Mouse (Mus musculus) hematopoietic stem cell, adult 5-6 weeks (primary cell): Measurements from ENCODE around the gene Siglec1. TPM values are rescaled to one million over a fixed set of nuclear protein-coding genes. Genes with fewer than 3 reads are reported as not detected.
A peak's percentile ranks its signal among the peaks of the same experiment; 100 is the strongest.

Experiments used
- ATAC-seq, 2 experiments: fragments of 125-278 bp in 1 of 2; replicated peaks in 1 of 2; 2 replicates each; pipeline ENCODE4 v1.8.0; 2016 to 2017; ENCODE audit warnings: inconsistent platforms in 2 of 2, mild to moderate bottlenecking in 2 of 2, moderate number of reproducible peaks in 2 of 2, low read depth in 1 of 2, moderate TSS enrichment in 1 of 2; ENCODE audit not compliant: low FRiP score in 2 of 2, poor library complexity in 2 of 2, severe bottlenecking in 2 of 2, insufficient read depth in 1 of 2, low TSS enrichment in 1 of 2
- total RNA-seq: library from RNA; stranded (forward); fragments of 172-1452, 232-1000 nt; gene quantifications from 2 replicates; pipeline ENCODE4 v1.2.3, GENCODE M21; 2017

Siglec1 gene
- total RNA-seq, 1 experiment from 2014 or later, result not detected

DNA sequence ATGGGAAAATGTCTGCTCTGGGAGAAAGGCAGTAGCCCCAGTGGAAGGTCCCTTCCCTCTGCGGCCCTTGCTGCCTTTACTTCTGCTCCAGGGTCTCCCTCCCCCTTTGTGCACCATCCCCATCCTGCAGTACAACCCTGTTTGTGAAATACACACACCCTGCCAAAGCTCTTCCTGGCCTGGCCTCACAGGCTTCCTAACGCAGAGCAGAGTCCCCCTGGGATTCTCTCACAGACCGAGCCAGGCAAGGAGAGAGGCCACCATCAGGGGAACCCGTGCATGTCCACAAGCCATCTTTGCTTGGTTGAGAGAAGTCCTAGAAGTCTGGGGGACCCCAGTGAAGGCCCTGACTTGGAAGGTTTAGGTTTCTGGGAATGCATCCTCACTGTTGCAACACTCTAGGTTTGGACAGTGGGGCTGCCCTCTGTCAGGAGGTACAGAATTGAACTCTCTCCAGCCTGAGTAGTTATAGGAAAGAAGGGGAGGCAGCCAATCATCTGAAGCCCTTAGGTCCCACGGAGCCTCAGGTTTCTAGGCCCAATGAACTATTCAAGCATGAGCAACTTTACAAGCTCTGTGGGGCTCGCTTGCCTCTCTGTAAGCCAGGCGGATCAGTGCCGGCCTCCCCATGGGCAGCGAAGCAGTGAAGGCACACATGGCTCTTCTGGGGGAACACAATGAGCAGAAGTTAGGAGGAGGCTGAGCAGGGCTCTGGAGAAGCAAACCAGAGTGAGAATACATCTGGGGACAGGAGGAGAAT, 26.6 kb downstream of the Siglec1 start:
- no peak for ATAC-seq

DNA sequence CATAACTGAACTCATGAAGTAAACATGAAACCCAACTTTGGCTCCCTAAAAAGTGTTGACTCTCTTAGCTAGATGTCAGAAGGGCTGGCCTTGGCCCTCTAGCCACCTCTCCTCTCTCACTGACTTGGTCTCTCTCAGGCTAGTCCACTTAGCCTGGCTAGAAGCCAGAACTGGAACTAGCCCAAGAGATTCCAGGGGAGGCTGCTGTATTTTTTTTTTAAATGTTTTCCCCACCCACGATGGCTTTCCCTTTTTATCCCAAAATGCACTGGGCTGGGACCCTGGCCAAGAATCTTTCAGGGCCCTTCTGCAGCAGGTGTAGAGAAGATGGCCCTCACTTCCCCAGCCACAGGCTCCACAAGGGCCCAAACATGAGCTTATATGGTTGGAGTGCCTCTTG, 27.2 kb downstream of the Siglec1 start:
- no peak for ATAC-seq

- no peak for ATAC-seq
Measured at GRCm38 (mm10) chr2:131058672-131059071, 27.9 kb downstream of the Siglec1 start.

- peak; percentile 35 to 52; a peak in 2 of 4 replicates for ATAC-seq
Measured at GRCm38 (mm10) chr2:131056191-131056590, 30.4 kb downstream of the Siglec1 start.

GRCm38 (mm10) chr2:131055631-131056030, 30.9 kb downstream of the Siglec1 start:
- peak; percentile 44 to 58 for ATAC-seq

- ATAC-seq, result peak; percentile 1 to 24; a peak in 1 of 4 replicates
Measured at GRCm38 (mm10) chr2:131054646-131055264, 31.8 kb downstream of the Siglec1 start.

- ATAC-seq, result peak in 1 of 2 experiments; percentile 21; a peak in 1 of 4 replicates
Measured at GRCm38 (mm10) chr2:131053851-131054645, 32.5 kb downstream of the Siglec1 start.

DNA sequence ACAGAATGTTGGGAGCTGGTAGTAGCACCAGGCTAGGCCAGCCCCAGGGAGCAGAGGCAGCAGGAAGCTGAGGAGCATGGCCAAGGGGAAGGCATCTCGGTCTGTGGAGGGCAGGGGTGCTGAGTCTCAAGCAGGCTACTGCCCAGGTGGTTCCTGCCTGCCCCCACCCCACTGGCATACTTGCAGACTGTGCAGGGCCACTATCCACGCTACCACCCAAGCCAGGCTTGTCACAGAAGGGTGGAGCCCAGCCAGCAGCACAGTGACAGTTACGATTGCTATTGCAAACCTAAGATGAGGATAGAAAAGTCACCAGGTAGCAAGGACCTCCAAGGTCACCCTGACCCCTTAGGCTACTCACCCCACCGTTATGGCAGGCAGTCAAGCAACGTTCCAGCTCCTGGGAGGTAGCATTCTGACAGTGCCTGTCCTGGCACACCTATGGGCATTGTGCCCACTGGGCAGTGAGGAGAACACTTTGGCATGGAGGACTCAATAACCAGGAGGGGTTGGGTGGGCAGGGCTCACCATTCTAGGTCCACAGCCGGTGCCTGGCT, 33.6 kb downstream of the Siglec1 start:
- ATAC-seq, result no peak

DNA sequence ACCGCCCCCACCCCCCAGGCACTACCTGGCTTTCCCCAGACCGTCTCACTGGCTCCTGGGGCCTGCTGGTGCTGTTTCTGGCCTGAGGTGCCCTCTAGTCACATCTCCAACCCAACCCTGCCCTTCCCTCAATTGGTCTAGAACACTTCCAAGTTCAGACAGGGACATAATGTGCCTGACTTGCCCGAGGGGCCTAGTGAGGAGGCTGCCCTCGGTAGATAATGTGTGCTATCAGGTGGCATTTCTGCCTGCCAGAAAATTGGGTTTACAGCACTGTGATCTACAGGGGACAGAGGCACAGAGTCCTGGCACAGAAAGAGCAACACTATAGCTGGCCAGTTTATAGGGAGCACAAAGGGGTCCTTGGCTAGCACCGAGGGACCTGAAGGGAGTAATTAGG, 34.5 kb downstream of the Siglec1 start:
- no peak for ATAC-seq

- no peak for ATAC-seq
Measured at GRCm38 (mm10) chr2:131046025-131046424, 40.5 kb downstream of the Siglec1 start.

DNA sequence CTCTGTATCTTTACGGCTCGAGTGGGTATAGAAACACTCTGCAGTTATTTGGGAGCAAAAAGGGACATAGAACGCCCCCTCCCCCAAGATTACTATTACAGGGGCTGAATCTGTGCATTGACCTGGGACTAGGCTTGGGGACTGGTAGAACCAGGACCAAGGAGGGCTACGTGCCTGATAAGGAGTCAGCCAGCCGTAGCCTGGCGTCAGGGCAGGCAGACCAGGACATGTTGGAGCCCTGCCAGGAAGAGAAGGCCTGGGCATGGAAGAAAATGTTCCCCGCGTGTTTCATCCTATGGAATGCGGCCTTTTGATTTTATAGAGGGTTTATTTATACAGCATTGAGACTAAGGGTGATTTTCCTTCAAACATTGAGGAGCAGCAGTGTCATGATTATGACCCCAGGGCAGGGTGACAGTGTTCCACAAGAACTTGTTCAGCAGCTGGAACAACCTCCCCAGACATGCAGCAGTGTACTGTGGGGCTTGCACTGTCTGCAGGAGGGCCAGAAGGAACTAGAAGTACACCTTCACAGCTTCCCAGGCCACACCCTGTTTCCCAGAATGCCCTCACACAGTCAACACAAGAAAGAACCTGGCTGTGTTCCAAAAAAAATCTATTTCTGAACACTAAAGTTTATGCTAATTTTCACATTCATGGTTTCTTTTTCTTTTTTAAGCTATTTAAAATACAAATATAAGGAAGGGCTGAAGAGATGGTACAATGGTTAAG, 41.4 kb downstream of the Siglec1 start:
- ATAC-seq, result no peak

DNA sequence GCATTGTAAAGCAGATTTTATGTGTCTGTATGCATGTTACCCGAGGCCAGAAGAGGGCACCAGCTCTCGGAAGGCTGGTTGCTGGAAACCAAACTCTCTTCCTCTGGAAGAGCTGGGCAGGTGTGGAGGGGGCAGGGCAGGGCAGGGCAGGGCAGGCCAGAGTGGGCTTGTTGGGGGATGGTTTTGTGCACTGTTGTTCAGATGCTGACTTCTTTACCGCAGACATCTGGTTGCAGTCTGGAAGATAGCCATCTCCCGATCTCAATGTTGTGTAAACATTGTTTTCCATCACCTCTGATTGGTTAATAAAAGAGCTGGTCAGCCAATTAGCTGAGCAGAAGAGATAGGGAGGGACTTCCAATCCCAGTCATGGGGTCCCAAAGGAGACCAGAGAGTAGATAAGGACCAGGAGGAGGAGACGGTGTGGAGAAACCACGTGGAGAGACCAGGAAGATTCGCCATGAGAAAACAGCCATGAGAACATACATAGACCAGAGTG, 42.2 kb downstream of the Siglec1 start:
- no peak for ATAC-seq

- no peak for ATAC-seq
Measured at GRCm38 (mm10) chr2:131042988-131043387, 43.6 kb downstream of the Siglec1 start, which contains the start of gene Gfra4. Gfra4 (minus strand) TSS chr2:131043088.

DNA sequence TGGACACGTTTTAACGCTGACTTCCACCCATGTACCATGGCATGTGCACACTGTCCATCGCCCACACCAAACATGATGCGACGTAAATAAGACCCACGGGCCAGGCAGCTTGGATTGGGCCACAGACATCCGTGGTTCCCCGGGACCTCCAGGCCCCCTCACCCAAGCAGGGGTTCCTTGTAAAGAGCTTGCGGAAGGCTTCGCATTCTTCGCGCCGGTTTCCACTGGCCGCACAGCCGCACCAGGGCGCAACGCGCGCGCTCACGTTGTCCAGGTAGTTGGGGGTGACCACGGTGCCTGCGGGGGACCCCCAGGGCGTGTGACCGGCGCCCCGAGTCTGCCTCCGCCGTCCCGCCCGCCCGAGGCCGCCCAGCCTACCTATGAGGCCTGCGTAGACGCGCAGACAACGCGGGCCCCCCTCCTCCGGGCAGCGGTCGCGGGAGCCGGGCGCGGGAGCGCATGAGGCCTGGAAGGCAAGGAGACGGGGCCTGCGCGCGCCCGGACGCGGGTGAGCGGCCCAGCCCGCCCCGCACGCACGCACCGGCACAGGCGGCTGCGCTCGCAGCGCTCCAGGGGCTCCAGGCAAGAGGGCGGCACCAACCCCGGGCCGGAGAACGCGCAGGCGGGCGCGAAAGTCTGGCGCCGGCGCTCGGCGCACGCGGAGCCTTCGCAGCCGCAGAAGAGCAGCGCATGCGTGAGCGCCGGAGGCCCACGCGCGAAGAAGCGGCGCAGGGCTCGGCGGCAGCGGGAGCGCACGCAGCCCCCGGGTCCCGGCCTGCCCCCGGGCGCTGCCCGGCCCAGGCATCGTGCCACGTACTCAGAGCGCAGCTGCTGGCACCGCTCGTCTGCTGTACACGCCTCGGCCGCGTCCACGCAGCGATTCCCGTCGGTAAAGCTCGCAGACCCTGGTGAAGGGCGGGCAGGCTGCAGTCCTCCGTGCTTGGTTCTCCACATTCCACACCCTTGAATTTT, 45.4 kb downstream of the Siglec1 start:
- ATAC-seq, result no peak

- no peak for ATAC-seq
Measured at GRCm38 (mm10) chr2:131038675-131039074, 47.9 kb downstream of the Siglec1 start.

- ATAC-seq, result no peak
Measured at GRCm38 (mm10) chr2:131038197-131038596, 48.4 kb downstream of the Siglec1 start.
